Mouse (Mus musculus) liver, embryonic 14.5 days (tissue): ENCODE measurements around the gene Pde4b. TPM values are rescaled to one million over a fixed set of nuclear protein-coding genes. Genes with fewer than 3 reads are reported as not detected.

Source experiments
- ATAC-seq: fragments of 200-750 bp; cut with Nextera tagmentation; 2 replicates; pipeline ENCODE4 v1.8.0; 2017; ENCODE audit warnings: moderate number of reproducible peaks, mild to moderate bottlenecking, moderate library complexity; ENCODE audit not compliant: insufficient read depth
- DNase-seq, 3 experiments: peaks; one replicate each; pipeline ENCODE4 v3.0.0-alpha.2; 2012 to 2013; ENCODE audit warnings: low read depth in 3 of 3, low spot score in 3 of 3
- H3K27ac ChIP-seq: fragments of 300-500 bp; sonication (generic); 2 replicates; pipeline ENCODE4 v1.5.1; 2014; ENCODE audit warnings: moderate library complexity, mild to moderate bottlenecking, control low read depth, inconsistent platforms
- H3K27me3 ChIP-seq: fragments of 300-500 bp; sonication (generic); 2 replicates; pipeline ENCODE4 v1.6.1; 2014; ENCODE audit warnings: mild to moderate bottlenecking, low read length, moderate library complexity; ENCODE audit not compliant: control insufficient read depth, insufficient read depth
- H3K36me3 ChIP-seq: fragments of 300-500 bp; sonication (generic); replicated peaks from 2 replicates; pipeline ENCODE4 v1.6.1; 2014; ENCODE audit warnings: low read depth; ENCODE audit not compliant: control insufficient read depth, insufficient read depth
- H3K4me1 ChIP-seq, 2 experiments: fragments of 200-500 bp in 1 of 2; fragments of 300-500 bp in 1 of 2; sonication (generic) in 1 of 2; replicated peaks; 2 replicates each; pipeline ENCODE4 v1.6.1; 2012 to 2014; ENCODE audit warnings: antibody characterized with exemption in 1 of 2, inconsistent platforms in 1 of 2, low read length in 1 of 2; ENCODE audit not compliant: control insufficient read depth in 2 of 2, insufficient read depth in 2 of 2
- H3K4me2 ChIP-seq: fragments of 300-500 bp; sonication (generic); 2 replicates; pipeline ENCODE4 v1.6.1; 2014; ENCODE audit warnings: low read depth, mild to moderate bottlenecking, control low read depth, moderate library complexity
- H3K4me3 ChIP-seq, 2 experiments: fragments of 200-500 bp in 1 of 2; fragments of 300-500 bp in 1 of 2; sonication (generic) in 1 of 2; 2 replicates each; pipeline ENCODE4 v1.5.1; 2012 to 2014; ENCODE audit warnings: low read depth in 2 of 2, low read length in 2 of 2, mild to moderate bottlenecking in 2 of 2, control low read depth in 1 of 2, inconsistent platforms in 1 of 2, moderate library complexity in 1 of 2; ENCODE audit not compliant: insufficient read depth in 1 of 2
- H3K9ac ChIP-seq: fragments of 300-500 bp; sonication (generic); replicated peaks from 2 replicates; pipeline ENCODE4 v1.6.1; 2014; ENCODE audit warnings: mild to moderate bottlenecking, control low read depth, moderate library complexity
- H3K9me3 ChIP-seq: fragments of 300-500 bp; sonication (generic); 2 replicates; pipeline ENCODE4 v1.6.1; 2016; ENCODE audit warnings: low read length, mixed read lengths; ENCODE audit not compliant: control insufficient read depth
- CTCF ChIP-seq: IDR thresholded peaks from 2 replicates; pipeline ENCODE4 v1.5.1; 2016; ENCODE audit warnings: antibody characterized with exemption, low read depth, control low read depth
- EP300 ChIP-seq: IDR thresholded peaks from 2 replicates; pipeline ENCODE4 v1.6.1; 2016; ENCODE audit warnings: antibody characterized with exemption, low read depth
- WGBS: fragments of 180-500 bp; shearing (Covaris S2); extraction: QIAGEN DNeasy Blood & Tissue Kit; methylation state at CpG from one replicate; pipeline ENCODE4 v1.1.7; 2014; ENCODE audit not compliant: insufficient replicate concordance; 5-methylcytosine and 5-hydroxymethylcytosine counted together
- polyA plus RNA-seq, 2 experiments: library from polyadenylated mRNA; depleted of rRNA in 1 of 2; stranded (reverse) in 1 of 2; unstranded in 1 of 2; fragments of >200 nt; fragmentation: Nextera tagmentation in 1 of 2; extraction: Ambion mirVana in 1 of 2; gene quantifications; 2 replicates each; pipeline versions ENCODE4 v1.2.1 to v1.2.3; 2012 to 2014

Pde4b gene
- polyA plus RNA-seq, 2 experiments = 1.5 to 2.3 TPM

GRCm38 (mm10) chr4:102570766-102571411, 483.5 kb downstream of the Pde4b start:
- 2% methylated on average over 20 of the region's 20 CpGs for WGBS

GRCm38 (mm10) chr4:102572031-102572430, 484.7 kb downstream of the Pde4b start:
- Histone ChIP-seq H3K4me1 (peaks cover 27 to 62% of the 10 kb centered on the region in 2 experiments), H3K9me3 (no peaks in the 10 kb centered on the region), H3K4me3 (peak overlapping the region; percentile 40 to 41), H3K36me3 (no peaks in the 10 kb centered on the region), H3K27ac (no peak overlapping the region), H3K27me3 (no peaks in the 10 kb centered on the region), H3K4me2 (peak overlapping the region; percentile 84), H3K9ac (peak overlapping the region; percentile 60)
- 22% methylated on average over 6 of the region's 6 CpGs for WGBS
- ATAC-seq (no peak), DNase-seq (no peak)
- no peak for TF ChIP-seq EP300
- no peak for TF ChIP-seq CTCF

More at GRCm38 (mm10) chr4:102570766-102571411, 483.5 kb downstream of the Pde4b start:
- Histone ChIP-seq H3K9ac (peak overlapping the region; percentile 74), H3K9me3 (no peaks in the 10 kb centered on the region), H3K27ac (peak overlapping the region; percentile 55), H3K27me3 (no peaks in the 10 kb centered on the region), H3K36me3 (no peaks in the 10 kb centered on the region), H3K4me2 (peak overlapping the region; percentile 84), H3K4me3 (peak overlapping the region; percentile 70 to 93), H3K4me1 (peaks cover 30 to 60% of the 10 kb centered on the region in 2 experiments)
- DNase-seq = peak in 1 of 3 experiments; percentile 30
- ATAC-seq = peak; percentile 52
- no peak for TF ChIP-seq CTCF
- TF ChIP-seq EP300 = no peak

- Histone ChIP-seq H3K4me3 (no peak overlapping the region; a peak in 1 of 4 replicates), H3K27me3 (no peaks in the 10 kb centered on the region), H3K9me3 (no peaks in the 10 kb centered on the region), H3K9ac (no peak overlapping the region; the same call in 1 of the 2 replicates), H3K27ac (no peak overlapping the region), H3K4me1 (peaks cover 22 to 59% of the 10 kb centered on the region in 2 experiments), H3K36me3 (no peaks in the 10 kb centered on the region), H3K4me2 (peak overlapping the region; percentile 84)
- no peak for TF ChIP-seq EP300
- TF ChIP-seq CTCF = no peak
- no peak for DNase-seq
- 45% methylated on average over 3 of the region's 3 CpGs for WGBS
- ATAC-seq = no peak
Observed at GRCm38 (mm10) chr4:102572591-102572990, 485.2 kb downstream of the Pde4b start.

GRCm38 (mm10) chr4:102573361-102573781, 486.0 kb downstream of the Pde4b start:
- no peak for TF ChIP-seq CTCF
- TF ChIP-seq EP300 = no peak
- H3K27me3 ChIP-seq = no peaks in the 10 kb centered on the region
- WGBS = 73% methylated on average over 4 of the region's 4 CpGs
- H3K9ac ChIP-seq = no peak overlapping the region
- 0 out of 2 replicates have a peak overlapping the region, but pooled peaks have one; percentile 29 for H3K4me2 ChIP-seq
- no peak overlapping the region for H3K27ac ChIP-seq
- H3K9me3 ChIP-seq = no peaks in the 10 kb centered on the region
- ATAC-seq = no peak
- no peaks in the 10 kb centered on the region for H3K36me3 ChIP-seq
- H3K4me3 ChIP-seq = no peak overlapping the region
- no peak for DNase-seq
- H3K4me1 ChIP-seq = peaks cover 17 to 52% of the 10 kb centered on the region in 2 experiments

GRCm38 (mm10) chr4:102574226-102574625, 486.9 kb downstream of the Pde4b start:
- H3K9me3 ChIP-seq = no peaks in the 10 kb centered on the region
- peaks cover 10 to 46% of the 10 kb centered on the region in 2 experiments for H3K4me1 ChIP-seq
- H3K27me3 ChIP-seq = no peaks in the 10 kb centered on the region
- DNase-seq = no peak
- TF ChIP-seq CTCF (no peak), EP300 (no peak)
- no peak overlapping the region for H3K4me3 ChIP-seq
- no peak overlapping the region for H3K9ac ChIP-seq
- H3K36me3 ChIP-seq = no peaks in the 10 kb centered on the region
- no peak for ATAC-seq
- 35% methylated on average over 9 of the region's 9 CpGs for WGBS
- no peak overlapping the region for H3K27ac ChIP-seq
- H3K4me2 ChIP-seq = peak overlapping the region; percentile 29; the same call in 1 of the 2 replicates
